Mouse (Mus musculus) cerebellum, postnatal 14 days (tissue): ENCODE results near the gene Uvssa.
"Not testable (repeated sequence)": the region's sequence is repeated elsewhere in the genome, so short reads cannot be mapped to it uniquely, and the experiment has no call there.

Experiments
- DNase-seq, 2 experiments: peaks; one replicate each; pipeline ENCODE4 v3.0.0; 2021; ENCODE audit warnings: mixed read lengths in 2 of 2

Gene Uvssa

GRCm38 (mm10) chr5:33378302-33378854 is at the start of gene Uvssa:
TSS of gene Uvssa (plus strand) at chr5:33378549.
- DNase-seq: peak; percentile 100

GRCm38 (mm10) chr5:33334381-33335272 is 43.7 kb upstream of the Uvssa start:
- no peak for DNase-seq

GRCm38 (mm10) chr5:33335273-33335976 is 42.9 kb upstream of the Uvssa start, which contains the start of gene Maea:
TSS of gene Maea (plus strand) at chr5:33335509.
- DNase-seq: peak; percentile 96 to 97

DNA sequence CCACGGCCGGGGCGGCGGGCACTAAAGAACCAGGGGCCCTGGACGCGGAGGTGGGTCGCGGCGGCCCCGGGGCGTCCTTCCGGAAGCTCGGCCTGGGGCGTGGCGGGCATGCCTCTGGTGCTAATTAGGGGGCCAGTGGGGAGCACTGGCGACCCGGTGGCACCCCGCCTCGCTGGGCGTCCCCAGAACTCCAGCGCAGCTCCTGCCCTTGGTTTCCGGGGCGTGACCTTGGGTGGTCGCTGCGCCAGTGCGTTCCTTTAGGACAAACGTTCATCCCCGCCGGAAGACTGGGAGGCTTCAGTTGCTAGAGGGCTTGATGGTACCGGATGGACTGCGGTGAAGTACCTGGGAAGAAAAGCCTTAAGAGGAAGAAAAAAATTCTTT is 42.4 kb upstream of the Uvssa start:
- peak in 1 of 2 experiments; percentile 34 for DNase-seq

DNA sequence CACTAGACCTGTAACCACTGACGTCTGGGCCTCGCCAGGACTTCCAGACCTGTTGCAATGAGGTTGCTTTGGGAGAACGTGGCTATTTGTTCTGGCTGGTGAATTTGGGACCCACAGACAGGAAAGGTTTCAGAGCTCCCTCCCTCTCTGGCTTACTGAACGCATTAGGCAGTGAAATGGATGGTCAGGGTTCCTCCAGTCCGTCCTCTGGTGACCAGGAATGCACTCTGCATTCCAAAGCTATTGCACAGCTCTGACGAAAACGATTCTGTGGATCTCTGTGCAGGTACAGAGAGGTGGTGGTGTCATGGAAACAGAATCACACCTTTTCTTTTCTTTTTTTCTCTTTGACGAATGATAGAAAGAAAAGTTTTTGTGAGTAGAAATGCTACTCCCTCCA is 41.1 kb upstream of the Uvssa start:
- DNase-seq: no peak

DNA sequence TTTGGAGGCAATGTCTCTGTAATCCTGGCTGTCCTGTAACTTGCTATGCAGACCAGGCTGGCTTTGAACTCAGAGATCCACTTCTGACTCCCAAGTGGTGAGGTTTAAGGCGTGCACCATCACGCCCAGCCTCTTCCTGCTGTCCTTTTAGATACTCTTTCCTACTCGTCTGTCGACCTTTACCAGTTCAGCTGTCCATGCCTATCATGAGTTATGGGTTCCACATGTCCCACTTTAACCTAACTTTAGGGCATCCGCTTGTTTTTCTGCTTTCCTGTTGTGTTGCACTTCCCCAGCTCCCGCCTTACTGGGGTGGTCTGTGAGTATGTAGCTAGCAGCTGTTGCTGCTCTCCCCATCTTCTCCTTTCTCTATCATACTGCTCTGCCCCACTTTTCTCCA is 37.2 kb upstream of the Uvssa start:
- DNase-seq: no peak

GRCm38 (mm10) chr5:33342248-33342647 is 36.1 kb upstream of the Uvssa start:
- not testable (repeated sequence) for DNase-seq

GRCm38 (mm10) chr5:33342821-33343220 is 35.5 kb upstream of the Uvssa start:
- no peak for DNase-seq

GRCm38 (mm10) chr5:33343571-33343970 is 34.8 kb upstream of the Uvssa start:
- no peak for DNase-seq

GRCm38 (mm10) chr5:33344070-33344469 is 34.3 kb upstream of the Uvssa start:
- no peak for DNase-seq

DNA sequence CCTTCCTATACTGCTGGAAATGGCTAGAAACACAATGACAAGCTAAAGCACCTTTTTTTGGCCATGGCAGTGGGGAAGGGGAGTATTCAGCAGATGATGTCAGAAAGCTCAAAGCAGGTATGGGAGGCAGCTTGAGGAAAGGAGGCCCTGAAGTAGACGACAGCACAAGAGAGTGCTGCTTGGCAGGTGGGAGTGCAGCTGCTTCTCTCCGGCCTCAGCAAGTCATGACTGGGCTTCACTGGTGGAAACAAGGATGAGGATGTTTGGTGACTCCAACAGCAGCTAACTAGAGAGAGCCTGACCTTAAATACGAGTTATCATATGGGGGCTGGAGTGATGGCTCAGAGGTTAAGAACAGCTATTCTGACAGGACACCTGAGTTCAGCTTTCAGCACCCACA is 30.7 kb upstream of the Uvssa start:
- no peak for DNase-seq

DNA sequence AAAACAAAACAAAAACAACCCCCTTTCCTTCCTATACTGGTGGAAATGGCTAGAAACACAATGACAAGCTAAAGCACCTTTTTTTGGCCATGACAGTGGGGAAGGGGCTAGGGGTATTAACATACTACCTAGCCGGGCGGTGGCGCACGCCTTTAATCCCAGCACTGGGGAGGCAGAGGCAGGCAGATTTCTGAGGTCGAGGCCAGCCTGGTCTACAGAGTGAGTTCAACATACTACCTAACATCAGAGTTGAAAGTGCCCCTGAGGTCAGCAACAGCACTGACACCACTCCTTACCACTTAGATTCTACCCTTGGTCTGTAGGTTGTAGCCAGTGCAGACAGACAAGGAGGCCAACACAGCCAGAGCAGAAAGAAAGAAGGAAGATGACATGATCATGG is 29.1 kb upstream of the Uvssa start:
- no peak for DNase-seq

DNA sequence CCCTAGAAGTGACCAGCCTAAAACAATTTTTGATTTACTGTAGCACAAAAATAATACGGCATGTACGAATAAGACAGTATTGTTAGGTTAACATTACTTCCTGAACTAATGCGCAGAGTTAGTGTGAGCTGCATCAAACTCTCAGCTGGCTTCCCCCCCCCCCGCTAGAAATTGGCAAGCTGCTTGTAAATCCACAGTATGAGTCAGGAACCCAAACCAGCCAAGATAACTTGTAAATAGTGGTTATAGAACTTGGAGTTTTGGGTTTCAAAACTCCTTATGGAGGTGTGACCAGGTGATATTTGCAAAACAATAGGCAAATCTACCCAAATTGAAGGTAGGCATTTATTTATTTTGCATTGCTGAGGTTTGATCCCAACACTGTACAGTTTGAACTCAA is 28.6 kb upstream of the Uvssa start:
- DNase-seq: no peak

DNA sequence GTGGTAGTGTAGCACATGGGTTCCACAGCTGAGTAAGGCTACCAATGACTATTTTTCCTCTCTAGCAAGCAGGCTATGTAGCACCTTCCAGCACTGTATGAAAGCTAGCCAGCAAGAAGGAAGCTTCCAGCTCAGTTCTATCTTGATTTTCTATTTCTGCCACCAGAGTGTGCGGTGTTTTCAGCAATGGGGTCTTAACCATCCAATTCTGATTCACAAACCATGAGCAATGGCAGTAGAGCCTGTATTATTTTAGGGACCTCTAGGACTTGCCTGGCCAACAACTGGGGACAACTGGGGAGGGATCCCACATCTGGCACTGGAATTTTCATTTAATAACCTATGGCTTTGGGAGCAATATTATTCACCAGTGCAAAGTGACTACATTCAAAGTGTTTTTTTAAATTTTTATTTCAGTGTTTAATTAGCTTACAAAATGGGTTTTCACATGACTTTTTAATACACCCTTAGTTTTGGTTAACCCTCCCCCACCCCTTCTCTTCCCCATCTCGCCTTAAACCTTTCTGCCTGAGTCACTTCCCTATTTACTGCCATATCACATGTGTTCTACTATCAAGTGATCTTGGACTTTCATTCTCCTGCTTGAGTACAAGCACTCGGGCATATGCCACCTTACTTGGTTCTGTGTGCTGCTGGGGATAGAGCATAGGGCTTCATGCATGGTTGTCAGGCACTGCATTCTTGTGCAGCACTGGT is 26.6 kb upstream of the Uvssa start:
- DNase-seq: no peak

- no peak for DNase-seq
These were observed 26.1 kb upstream of the Uvssa start for GRCm38 (mm10) chr5:33352273-33352645.

DNA sequence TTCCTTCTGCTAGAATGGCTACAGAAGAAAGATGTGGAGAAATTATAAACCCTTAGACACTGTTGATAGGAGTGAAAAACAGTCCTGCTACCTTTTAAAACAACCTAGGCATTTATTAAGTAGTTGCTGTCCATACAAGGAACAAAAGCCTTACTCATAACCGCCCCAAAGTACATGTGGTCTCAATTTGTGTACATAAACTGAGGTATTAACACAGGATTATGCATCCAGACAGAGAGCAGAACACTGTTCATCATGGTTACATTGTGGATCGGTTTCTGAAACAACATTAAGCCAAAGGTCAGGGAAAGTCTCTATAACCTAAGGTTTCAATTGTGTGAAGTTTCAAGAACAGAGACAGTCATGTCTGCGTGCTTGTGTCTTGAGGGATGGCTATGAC is 25.3 kb upstream of the Uvssa start:
- DNase-seq: no peak

GRCm38 (mm10) chr5:33357494-33357893 is 20.9 kb upstream of the Uvssa start:
- DNase-seq: no peak

- no peak for DNase-seq
These were observed 19.9 kb upstream of the Uvssa start for GRCm38 (mm10) chr5:33358467-33358866.

DNA sequence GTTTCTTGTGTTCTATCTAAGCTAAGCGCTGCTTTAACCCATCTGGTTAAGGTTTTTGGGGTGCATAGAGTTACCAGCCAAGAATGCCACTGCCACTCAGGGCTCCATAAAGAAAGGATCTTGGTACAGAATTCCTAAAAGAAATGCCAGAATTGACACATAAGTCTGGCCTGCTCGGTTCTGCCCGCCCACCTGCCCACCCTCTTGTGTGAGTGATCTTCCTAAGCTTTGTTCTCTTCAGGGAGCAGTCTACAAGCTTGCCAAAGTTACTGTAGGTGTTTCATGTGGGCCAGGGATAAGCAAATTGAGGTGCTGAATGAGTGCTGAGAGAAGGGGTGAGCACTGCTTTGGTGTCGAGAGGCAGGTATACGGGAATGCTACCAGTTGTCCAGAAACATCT is 15.1 kb upstream of the Uvssa start:
- DNase-seq: no peak

DNA sequence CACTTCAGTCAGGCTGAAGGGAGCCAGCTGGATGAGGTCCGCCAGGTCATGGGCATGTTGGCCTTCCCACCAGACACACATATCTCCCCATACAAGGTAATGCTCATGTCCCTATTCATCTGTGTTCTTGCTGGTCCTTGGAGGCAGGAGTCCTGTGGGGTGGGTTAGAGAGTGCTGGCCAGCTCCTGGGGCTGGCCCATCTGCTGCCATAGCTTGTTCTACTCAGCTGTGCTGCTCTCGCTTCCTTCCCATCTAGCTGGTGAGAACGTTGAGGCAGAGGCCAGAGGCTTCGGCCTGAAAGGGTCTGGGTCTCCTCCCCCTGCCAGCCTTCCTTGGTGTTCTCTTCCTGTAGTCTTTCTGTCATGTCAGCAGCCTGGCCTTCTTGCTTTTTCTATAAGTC is 9.7 kb upstream of the Uvssa start:
- peak in 1 of 2 experiments; percentile 38 for DNase-seq

DNA sequence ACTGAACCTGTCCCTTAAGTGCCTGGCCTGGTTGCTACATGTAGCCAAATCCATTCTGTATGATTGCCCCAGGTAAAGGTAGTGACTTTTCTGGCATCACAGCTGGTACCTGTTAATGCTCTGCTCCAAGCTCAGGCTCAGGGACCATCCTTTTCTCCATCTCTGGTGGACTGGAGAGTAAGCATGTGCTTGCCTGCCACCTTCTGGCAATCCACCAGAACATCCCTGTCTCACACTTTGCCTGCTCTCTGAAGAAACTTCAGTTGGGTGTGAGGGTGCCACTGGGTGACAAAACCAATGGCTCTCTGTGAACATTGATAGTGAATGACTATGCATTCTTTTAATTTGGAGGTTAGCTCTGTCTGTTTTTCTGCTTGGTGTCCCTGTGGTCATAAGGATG is 7.2 kb upstream of the Uvssa start:
- peak; percentile 49 to 61 for DNase-seq

- no peak for DNase-seq
These were observed 6.7 kb upstream of the Uvssa start for GRCm38 (mm10) chr5:33371668-33372067.
